Mouse (Mus musculus): ENCODE measurements around the gene Adamts2. TPM values are rescaled to one million over a fixed set of nuclear protein-coding genes. Genes with fewer than 3 reads are reported as not detected.

Adamts2 gene
- total RNA-seq, 2 experiments from 2014 or later, result 6.1 to 9.8 TPM

DNA sequence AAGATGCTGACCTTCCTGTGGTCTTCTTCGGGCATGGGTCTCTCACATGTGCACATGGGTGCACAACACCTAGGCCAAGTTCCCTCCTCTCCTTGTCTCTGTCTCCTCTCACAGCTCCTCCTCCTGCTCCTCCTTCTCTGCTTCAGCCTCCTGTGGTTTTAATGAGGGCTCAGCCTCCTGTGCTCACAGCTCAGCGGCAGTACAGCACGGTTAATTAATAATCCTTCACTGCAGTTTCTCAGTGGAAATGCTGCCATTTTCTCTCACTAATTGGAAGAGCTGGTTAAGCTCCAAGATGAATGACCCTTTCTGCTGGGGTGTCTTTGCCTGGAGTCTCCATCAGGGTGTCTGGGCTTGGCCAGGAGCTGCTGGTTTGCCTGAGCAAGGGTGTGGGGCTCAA lies 27.0 kb downstream of the Adamts2 start:
- no peak for TF ChIP-seq CTCF (IDR thresholded peaks at IDR 0.05)
- Histone ChIP-seq H3K4me3 (no peak overlapping the region), H3K27ac (no peak overlapping the region)
- intact Hi-C loops (cut with DNase I), result no loop called here
- no peak for DNase-seq

DNA sequence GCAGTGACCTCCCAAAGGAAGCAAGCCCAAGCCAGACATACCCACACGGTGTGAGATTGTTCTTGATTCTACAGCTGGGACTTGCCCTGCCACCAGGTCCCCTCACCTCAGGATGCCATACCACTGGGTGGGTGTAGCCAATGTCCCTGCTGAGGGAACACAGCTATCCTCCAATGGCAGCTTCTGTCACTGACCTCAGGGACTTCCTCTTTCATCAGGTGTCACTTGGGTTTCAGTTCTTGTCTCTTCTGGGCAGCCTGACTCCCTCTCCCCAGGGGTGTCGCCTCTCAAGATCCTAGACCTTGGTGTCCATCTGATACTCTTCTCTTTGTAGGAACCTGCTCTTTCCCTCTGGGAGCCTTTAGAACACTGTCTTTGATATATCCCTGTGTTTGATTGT lies 28.6 kb downstream of the Adamts2 start:
- no peak for TF ChIP-seq CTCF (IDR thresholded peaks at IDR 0.05)
- intact Hi-C loops (cut with DNase I), result no loop called here
- H3K27ac ChIP-seq, result no peak overlapping the region
- no peak overlapping the region for H3K4me3 ChIP-seq
- no peak for DNase-seq

DNA sequence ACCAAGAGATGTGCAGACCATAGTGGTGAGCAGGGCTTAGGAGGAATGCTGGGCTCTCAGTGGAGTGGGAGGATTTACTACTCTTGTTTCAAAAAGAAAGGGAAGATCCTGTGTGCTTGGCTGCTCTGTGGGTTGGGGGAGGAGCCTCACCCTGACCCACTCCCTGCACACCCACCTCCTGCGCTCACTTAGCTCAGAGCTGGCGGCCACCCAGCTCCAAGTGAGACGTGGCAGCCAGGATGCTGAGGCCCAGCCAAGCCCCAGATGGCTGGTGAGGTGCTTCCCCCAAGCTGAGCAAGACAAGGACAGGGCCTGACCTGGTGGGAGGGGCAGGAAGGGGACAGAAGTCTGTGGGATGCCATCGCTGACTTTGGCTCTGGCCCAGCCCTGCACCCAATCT lies 30.4 kb downstream of the Adamts2 start:
- peak; percentile 89 for DNase-seq
- intact Hi-C loops (cut with DNase I), result no loop called here
- Histone ChIP-seq H3K27ac (peak overlapping the region; percentile 48), H3K4me3 (no peak overlapping the region)
- no peak for TF ChIP-seq CTCF (IDR thresholded peaks at IDR 0.05)

DNA sequence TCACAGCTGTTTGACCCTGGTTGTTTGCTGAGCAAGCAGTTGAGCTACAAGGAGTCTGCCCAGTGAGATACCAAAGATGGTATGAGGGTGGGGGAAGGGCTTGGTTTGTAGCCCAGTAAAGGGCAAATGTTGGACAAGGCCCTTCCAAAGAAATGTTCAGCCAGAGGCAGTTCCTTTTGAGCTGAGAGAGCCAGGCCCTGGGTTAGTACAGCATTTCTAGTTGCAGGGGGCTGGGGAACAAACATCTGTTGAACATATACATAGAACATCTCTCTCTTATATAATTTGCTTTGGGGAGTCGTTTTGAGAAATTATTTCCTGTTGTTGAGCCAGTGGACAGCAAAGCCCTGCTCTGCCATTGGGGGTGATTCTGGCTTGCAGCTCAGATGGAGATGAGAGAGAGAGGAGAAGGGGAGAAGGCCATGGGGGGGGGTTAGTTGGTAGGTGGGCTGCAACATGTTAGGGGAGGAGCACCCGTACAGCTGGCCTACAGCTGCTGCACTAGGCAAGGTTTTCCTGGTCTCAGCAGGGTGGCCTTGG lies 33.2 kb downstream of the Adamts2 start:
- no peak for TF ChIP-seq CTCF (IDR thresholded peaks at IDR 0.05)
- intact Hi-C loops (cut with DNase I), result loop anchor here (5.0 kb wide), 1 partner anchor 37 kb away; no protein-coding TSS in a partner anchor
- H3K4me3 ChIP-seq, result no peak overlapping the region
- H3K27ac ChIP-seq, result peak overlapping the region; percentile 78
- DNase-seq, result peak; percentile 71

DNA sequence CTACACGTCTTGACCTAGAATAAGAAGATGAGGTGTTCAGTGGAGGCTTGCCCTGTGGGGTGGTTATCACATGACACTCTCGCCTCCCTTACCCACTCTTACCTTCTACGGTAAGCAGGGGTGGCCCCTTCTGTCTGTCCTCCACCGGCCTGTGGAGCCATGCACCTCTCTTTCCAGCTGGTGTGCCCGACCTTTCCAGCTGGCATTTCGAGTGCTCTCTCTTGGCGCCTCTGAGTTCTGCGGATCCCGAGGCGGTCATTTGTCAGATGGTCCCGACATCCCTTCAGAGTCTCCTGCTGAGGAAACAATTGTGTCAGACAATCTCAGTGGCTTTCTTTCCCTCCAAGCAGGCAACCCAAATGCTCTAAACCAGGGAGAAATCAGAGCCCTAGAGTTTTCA lies 35.1 kb downstream of the Adamts2 start:
- peak; percentile 58 for DNase-seq
- TF ChIP-seq CTCF (IDR thresholded peaks at IDR 0.05), result no peak
- Histone ChIP-seq H3K4me3 (no peak overlapping the region), H3K27ac (peak overlapping the region; percentile 60)
- intact Hi-C loops (cut with DNase I), result loop anchor here (5.0 kb wide), 1 partner anchor 35 kb away; no protein-coding TSS in a partner anchor

DNA sequence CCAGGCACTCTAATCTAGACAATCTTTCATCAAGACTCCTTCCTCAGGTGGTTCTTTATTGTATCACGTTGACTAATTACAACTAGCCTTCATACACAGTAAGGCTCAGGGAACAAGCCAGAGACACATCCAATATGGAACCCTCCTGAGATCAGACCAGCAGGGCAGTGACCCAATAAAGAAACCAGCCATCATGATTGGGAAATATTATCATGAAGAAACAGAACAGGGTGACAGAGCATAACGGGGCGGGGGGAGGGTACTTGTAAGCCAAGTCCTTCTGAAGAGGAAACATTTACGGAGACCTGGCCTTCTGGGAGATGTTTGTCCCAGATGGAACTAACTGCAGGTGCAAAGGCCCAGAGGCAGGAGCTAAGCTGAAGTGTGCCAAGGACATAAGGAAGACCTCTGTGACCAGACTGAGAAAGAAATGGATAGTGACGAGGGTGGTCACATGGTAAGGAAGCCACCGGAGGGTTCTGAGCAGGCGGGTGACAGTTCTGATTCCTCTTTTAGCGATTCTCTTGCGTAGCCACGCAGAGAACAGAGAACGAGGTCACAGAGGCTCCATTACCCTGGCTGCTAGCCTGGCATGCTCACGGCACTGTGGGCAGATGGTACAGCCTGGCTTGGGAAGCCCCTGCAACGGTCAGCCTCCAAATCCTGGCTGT lies 36.4 kb downstream of the Adamts2 start:
- TF ChIP-seq CTCF (IDR thresholded peaks at IDR 0.05), result no peak
- DNase-seq, result peak; percentile 73
- peak overlapping the region; percentile 60 for H3K27ac ChIP-seq
- intact Hi-C loops (cut with DNase I), result loop anchor here (5.0 kb wide), 1 partner anchor 34 kb away; no protein-coding TSS in a partner anchor
- H3K4me3 ChIP-seq, result no peak overlapping the region

DNA sequence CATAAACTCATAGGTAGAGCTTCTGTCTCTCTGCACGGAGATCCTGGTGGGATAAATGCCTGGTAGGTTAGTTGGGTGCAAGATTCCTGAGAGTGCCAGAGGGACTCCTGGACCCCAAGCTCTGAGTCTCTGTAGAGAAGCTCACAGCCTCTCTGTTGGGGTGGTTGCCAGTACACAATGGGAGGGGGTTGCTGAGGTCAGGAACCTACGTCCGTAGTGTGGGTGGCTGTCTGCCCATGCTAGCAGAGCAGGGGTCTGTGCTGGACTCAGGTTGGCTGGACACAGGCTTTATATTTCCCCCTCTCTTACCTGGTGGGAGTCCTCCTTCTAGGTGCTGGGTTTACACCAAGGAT lies 37.0 kb downstream of the Adamts2 start:
- Histone ChIP-seq H3K4me3 (no peak overlapping the region), H3K27ac (peak overlapping the region; percentile 60)
- TF ChIP-seq CTCF (IDR thresholded peaks at IDR 0.05), result no peak
- intact Hi-C loops (cut with DNase I), result loop anchor here (5.0 kb wide), 1 partner anchor 33 kb away; no protein-coding TSS in a partner anchor
- DNase-seq, result no peak

DNA sequence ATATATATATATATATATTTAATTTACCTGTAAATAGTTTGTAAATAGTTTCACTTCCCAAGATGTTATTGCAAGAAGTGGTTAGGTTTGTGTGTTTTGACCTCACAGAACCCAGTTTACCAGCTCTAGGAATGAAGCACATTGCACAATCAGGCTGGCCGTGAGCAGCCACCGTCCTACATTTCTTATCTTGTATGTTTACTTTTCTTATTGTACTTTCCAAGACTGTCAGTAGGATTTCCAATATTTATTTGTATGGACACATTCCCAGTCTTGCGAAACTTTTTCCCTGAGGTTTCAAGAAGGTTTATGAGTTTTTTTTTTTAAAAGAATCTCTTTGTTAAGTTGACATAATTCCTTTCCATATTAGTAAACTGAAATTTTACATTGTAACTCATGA lies 40.7 kb downstream of the Adamts2 start:
- no peak for DNase-seq
- Histone ChIP-seq H3K27ac (no peak overlapping the region), H3K4me3 (no peak overlapping the region)
- TF ChIP-seq CTCF (IDR thresholded peaks at IDR 0.05), result no peak
- intact Hi-C loops (cut with DNase I), result no loop called here

DNA sequence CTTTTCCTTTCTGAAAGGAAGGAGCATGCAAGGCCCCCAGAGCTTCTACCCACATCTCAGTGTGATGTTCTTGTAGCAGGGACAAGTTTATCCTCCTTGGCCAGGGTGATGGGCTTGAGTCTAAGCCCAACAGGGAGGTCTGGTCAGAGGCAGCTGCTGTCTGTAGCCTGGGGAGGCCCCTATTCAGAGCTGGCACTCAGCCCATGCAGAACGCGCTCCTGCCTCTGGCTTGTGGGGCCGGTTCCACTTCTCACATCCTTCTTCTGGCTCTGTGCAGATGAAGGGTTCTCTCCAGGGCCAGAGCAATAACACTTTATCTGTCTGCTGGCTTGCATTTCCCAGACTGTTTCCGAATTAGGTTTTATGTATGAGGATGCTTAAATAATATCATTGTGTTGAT lies 44.3 kb downstream of the Adamts2 start:
- intact Hi-C loops (cut with DNase I), result no loop called here
- no peak for TF ChIP-seq CTCF (IDR thresholded peaks at IDR 0.05)
- no peak overlapping the region for H3K27ac ChIP-seq

DNA sequence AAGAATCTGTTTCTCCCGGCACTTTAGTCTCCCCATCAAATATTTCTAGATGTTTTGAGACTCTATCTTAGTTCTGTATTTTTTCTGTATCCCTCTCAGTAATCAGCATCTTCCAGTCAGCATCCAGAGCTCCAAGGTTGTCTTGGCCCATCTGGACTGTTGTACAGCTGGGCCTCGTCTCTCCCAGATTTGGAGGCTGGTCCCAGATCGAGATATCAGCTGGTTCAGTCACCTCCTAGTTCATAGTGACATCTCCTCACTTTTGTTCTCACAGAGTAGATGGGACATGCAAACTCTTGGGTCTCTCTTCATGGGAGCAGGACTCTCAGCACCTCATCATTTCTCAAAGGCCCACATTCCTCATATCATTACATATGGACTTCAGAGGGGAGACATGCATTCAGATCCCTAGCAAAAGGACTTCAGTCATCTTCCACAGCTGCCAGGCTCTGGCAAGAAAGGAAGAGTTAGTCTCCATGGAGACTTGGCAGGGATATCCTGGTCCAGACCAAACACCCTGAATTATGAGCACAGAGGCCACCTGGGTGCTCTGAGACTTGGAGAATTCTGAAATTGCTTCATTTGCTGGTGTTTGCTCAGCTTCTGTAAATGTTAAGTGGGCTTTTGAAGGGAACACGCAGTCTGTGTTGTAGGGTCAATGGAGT lies 46.4 kb downstream of the Adamts2 start:
- Histone ChIP-seq H3K27ac (peak overlapping the region; percentile 24), H3K4me3 (no peak overlapping the region)
- intact Hi-C loops (cut with DNase I), result no loop called here
- DNase-seq, result no peak
- TF ChIP-seq CTCF (IDR thresholded peaks at IDR 0.05), result no peak

More for the DNA sequence above, 44.3 kb downstream of the Adamts2 start:
- no peak overlapping the region for H3K4me3 ChIP-seq
- peak; percentile 72 for DNase-seq

DNA sequence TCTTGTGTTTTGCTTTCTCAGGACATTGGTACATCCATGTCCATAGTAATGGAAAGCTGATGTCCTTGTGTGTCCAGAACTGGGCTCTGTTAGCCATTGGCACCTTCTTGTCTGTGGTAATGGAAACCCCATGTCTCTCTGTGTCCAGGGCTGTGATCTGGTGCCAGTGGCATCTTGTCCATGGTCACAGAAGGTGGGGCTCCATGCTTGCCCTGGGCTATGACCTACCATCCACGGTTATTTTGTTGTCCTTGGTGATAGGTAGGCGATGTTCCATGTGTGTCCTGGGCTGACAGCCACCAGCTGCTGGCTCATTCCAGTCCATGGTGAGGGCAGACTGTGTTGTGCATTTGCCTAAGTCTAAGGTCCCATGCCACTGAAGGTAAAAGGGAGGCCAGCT lies 48.2 kb downstream of the Adamts2 start:
- intact Hi-C loops (cut with DNase I), result loop anchor here (1.0 kb wide), 1 partner anchor 22 kb away; no protein-coding TSS in a partner anchor
- peak; percentile 84 for DNase-seq
- no peak overlapping the region for H3K4me3 ChIP-seq
- no peak for TF ChIP-seq CTCF (IDR thresholded peaks at IDR 0.05)
- H3K27ac ChIP-seq, result peak overlapping the region; percentile 80

DNA sequence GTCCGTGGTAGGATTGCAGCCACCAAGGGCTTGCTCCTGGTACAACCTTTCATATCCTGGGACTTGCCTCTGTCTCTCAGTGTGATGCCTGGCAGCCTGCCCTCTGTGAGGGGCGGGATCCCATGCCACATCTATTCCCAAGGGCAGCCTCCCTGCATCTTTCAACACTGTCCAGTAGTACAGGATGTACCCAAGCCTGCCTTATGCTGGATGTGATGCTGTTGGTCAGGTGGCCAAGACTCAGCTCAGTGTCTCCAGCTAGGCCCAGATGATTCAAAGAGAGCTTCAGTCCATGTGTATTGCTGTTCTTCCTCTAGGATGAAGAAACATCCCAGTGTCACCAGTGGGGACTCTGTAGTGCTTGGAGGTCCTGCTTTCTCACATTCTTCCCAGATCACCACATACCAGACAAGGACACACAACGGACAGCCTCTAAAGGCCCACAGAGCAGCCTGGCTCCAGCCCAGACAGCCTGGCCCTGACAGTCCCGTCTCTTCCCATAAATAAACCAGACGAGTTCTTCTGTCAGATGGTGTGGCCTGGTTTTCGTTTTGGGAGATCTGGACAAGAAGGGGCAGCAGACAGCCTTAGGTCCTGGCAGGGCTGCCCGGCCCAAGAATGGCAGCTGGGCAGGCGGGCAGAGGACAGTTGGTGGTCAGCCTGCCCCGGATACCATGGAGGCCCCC lies 52.0 kb downstream of the Adamts2 start:
- intact Hi-C loops (cut with DNase I), result no loop called here
- no peak overlapping the region for H3K4me3 ChIP-seq
- peak; percentile 57 for DNase-seq
- H3K27ac ChIP-seq, result peak overlapping the region; percentile 73
- TF ChIP-seq CTCF (IDR thresholded peaks at IDR 0.05), result no peak

DNA sequence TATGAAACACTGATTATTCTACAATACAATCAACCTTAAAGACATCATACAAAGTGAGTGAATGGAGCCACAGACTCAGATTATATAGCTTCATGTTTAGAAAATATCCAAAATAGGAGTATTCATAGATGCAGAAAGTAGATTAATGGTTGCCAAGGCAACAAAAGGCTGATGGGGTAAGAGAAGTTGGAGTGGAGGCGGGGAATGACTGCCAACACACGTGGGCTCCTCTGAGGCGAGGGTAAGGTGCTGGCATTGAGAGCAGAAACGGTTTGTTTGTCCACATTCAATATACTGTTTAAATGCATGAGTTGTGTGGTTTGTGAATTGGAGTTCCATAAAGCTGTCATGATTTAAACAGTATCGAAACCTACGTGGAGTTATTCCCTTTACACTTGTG lies 56.9 kb downstream of the Adamts2 start:
- TF ChIP-seq CTCF (IDR thresholded peaks at IDR 0.05), result no peak
- intact Hi-C loops (cut with DNase I), result no loop called here
- H3K27ac ChIP-seq, result no peak overlapping the region

More for the DNA sequence above, 56.9 kb downstream of the Adamts2 start:
- no peak overlapping the region for H3K4me3 ChIP-seq
- no peak for DNase-seq
